Mouse (Mus musculus) cerebellum, postnatal 10 days (tissue): ENCODE data around the gene Mast4.

ENCODE experiments used
- DNase-seq, 2 experiments: peaks; one replicate each; pipeline ENCODE4 v3.0.0; 2021; ENCODE audit warnings: mixed read lengths in 2 of 2

The Mast4 gene

DNA sequence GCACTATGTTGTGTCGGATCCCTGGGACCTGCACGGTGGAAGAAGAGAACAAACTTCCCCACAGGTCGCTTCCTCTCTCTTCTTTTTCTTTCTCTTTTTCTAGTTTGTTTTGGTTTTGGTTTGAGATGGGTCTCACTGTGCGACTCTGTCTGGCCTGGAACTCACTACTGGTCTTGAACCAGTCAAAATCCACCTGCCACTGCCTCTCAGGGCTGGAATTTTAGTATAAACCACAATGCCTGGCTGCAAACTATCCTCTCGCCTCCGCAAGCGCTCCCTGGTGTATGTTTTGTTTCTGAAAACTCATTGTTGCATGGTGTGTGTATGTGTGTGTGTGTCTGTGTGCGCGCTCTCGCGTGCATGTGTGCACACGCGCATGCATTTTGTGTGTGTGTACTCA lies 446.8 kb downstream of the Mast4 start:
- no peak for DNase-seq

DNA sequence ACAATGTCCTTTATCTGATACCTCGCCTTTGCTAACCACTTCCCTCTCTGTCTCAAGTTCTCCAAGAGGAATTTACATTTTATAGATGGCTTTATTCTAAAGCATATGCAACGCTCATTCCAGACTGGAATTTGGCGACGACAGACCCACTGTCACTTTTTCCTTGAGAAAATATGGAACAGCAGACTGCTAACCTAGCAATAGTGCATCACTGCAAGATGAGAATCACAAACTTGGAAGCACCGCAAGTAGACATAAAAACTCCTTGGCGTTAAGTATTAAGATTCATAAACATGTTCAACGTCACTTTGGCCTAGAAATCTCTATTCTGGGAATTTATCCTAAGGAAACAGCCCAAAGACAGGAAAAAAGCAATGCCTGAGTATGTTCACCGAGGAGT lies 447.5 kb downstream of the Mast4 start:
- DNase-seq: no peak

DNA sequence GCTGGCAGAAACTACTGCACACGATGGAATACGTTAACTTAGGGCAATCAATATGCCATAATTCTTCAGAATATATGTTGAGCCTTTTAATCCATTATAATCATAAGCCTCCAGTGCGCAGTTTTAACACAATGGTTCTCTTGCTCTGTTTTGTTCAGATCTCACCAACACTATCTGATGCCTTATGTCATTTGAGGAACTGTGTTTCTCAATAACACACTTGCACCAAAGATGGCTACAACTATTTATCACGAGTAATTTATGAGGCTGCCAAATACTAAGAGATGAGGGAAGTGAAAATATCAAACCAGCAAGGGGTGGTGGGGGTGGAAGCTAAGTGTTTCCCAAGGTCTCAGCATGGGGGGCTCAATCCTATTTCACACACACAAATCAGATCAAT lies 448.1 kb downstream of the Mast4 start:
- no peak for DNase-seq

DNA sequence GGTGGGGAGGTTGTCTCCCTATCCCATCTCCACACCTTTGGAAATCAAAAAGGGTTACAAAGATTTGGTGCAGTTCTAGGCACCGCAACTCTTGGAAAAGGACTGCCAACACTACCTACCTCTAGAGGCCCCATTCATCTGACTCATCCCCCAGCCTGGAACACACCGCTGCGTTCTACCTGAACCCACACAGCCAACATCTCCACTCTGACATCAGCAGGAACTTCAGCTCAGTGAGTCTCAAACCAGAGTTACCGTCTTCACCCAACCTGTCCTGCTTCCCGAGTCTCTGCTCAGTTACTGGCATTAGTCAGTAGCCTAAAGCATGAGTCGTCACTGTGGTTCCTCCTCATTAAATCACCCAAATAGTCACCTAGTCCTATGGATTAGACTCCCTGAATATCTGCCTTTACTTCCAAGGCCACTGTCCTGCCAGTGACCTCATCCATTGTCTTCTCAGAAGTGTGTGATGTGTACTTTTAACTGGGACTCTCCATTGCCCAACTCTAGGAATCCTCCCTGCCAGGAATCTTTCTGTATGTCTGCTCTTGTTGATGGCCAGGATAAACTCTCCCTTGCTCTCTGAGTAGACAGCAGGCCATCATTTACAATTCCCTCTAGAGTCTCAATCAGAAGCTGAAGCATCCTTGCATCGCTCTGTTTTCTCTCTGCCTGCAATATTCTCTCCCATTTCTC lies 453.8 kb downstream of the Mast4 start:
- DNase-seq: no peak

DNA sequence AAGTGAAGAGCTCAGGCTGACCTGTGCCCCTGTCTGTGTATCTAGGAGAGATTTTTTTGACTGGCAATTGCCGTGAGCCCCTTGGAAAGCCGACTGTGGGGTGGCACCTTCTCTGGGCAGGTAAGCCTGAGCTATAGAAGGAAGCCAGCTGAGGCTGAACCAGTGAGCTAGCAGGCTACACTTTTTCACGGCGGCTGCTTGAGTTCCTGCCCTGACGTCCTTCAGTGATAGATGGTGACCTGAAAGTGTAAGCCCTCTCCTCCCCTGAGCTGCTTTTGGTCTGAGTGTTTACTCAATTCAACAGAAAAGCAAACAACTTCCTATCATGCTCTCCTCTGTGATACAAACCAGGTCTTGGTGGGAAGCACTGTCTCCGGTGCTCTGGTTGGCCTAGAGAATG lies 455.7 kb downstream of the Mast4 start:
- DNase-seq: no peak

DNA sequence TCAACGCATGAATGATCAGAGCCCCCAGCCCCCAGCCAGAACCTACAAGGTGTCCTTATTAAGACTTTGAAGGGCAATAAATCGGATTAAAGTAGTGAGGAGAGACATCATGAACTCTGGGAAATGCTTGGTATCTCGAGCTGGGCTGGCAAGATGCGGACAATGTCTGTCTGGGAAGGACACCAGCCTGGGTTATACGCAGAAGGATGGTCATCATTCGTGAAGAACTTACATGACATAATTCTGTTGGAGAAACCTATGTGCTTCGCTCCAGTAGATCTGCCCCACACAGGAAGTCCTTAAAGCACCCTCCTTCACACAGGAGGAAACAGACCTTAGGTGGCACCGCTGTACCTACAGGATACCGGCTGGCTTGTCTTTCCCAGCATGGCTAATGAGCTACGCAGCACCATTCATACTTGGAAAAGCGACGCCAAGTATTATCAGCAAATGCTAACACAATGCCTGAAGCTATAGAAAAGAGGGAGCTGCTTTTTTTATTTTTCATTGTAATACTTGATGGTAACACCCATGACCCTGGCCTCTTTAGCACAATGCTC lies 456.5 kb downstream of the Mast4 start:
- no peak for DNase-seq

DNA sequence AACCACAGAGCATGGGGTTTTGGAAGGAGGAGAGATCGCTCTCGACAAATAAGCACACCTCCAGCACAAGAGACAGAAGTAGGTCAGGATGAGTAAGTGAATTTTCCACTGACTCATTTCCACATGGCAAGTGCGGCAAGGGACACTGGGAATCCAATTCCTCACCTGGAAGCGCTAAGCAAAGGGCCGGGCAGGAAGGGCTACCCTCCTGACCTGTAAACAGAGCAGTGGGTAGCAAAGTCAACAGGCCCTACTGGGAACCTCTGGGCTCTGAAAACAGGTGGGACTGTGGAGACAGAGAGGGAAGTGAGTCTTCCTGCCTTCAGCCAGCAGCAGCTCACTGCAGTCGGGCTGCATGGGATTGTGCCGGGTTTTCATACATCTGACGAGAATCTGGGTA lies 457.1 kb downstream of the Mast4 start:
- no peak for DNase-seq

DNA sequence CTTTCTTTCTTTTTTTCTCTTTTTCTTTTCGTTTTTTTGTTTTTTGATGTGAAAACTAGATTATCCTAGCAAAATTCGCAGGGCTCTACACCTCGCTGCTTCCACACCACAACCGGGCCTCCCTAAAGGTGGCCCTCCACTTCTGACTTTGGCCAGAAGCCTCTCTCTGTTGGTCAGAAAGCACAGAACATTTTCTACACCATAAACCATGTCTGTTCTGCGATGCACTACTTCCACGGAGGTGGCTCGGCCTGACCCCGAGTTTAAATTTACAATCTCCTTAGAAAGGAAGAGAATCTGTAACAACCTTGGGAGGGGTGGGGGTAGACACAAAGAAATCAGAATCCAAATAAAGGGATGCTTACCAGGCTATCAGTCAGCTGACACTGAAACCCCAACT lies 458.8 kb downstream of the Mast4 start:
- DNase-seq: no peak

DNA sequence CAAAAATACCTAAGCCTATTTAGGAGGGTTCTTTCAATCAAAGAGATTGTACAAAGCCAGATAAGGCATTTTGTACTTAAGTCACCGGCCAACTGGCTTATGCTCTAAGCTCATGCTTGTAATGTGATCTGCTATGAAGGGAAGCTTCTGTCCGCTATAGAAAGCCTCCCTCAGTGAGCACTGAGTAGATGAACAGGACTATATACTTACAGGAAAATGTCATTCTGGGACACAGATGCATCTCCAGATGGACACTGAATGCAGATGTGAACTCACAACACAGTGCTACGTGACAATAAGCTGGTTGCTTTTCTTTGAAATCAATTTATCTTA lies 459.2 kb downstream of the Mast4 start:
- no peak for DNase-seq

DNA sequence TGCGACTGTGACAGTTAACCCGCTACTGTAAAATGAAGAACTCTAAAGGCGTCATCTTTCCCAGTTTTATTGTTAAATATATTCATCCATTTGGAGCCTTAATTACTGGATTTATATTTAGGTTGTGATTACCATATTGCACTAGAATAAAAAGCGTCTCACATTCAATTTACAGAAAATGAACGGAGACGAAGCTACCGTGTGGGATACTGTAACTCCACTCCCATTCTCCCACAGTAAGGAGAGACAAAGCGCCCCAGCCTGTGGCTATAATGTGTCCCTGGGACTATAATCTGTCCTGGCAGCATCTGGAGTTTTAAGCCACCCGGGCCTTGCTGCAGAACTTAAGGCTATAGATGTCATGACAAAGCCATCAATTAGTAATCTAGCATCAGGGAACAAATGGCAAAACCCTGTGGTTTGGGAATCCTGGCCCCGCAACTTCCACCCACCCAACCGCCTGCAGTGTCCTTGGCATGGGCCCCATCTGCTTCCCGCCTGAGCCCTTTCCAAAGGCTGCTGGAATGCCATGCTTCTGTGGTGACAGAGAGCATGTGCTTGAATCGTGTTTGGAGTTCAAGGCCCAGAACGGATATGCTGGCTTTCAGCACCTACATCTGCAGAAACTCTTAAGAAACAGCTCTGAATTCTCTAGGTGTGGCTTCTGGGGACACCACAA lies 459.7 kb downstream of the Mast4 start:
- DNase-seq: peak; percentile 67 to 79

DNA sequence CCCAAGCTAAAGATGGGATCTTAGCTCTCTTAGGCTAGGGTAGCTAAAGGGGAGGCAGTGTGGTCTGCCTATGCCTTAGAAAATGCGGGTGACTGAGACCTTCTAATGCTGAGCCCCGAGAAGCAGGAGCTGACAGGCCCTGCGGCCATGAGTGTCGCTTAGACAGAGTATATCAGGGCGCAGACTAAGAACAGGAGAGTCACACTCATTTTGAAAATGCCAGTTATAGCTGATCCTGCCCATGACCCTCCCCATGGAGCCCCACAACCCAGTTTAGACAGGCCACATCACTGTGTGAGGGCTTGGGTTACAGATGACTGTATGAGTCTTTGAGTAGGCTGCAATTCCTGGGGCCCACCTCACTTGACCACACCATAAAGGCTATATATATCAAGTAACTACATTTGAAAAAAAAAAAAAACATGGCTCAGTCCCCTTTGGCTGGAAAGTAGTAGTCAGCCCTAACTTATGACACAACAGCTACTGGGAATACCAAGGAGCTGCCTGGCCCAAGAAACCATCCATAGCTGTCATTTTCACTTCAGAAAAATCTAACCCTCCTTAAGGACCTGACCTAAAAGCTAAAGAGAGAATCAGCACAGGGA lies 460.8 kb downstream of the Mast4 start:
- no peak for DNase-seq

DNA sequence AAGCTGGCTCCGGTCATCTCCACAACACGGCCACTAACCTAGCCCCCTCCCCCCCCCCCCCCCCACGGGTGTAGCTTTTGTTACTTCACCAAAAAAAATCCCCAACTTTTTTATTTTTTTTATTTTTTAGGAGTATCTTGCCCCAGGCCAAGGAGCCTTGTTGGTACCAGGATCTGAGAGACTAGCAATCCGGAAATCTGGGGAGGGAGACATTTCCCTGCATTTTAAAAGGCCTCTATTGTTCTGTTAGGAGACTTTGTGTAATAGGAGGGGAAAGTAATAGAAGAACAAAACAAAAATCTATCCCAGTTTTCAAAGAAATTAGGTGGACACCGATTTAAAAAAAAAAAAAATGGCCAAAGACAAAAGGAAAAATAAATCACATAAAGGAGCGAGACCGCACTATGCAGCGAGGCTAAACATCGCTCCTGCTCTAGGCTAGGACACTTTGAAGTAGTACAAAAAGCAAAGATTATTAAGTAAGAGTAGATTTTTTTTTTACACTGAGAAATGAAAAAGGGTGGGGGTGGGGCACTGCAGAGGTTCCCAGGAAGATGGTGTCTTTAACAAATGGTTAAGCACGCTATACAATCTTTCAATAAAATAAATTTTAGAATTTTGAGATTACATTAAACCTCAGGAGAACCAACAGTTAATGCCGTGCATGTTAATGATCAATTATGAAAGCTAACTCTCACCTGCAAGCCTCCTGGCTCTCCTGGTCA lies 462.8 kb downstream of the Mast4 start:
- DNase-seq: no peak

DNA sequence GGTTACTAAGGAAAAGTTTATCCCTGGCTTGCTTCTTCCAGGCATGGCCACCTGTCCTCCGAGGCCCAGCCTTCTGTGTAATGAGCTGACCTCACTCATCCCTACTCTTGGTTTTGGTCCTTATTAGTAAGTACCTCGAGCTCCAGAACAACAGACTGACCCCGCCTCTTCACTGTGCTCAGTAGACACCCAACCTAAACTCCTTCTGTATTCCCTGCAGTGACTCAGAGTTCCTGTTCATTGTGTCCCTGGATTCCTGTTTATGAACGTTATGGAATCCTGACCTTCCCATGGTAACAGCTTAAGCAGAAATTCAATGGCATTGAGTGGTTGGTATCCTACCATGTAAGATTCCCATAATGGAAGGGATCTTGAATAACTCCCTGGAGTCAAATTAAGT lies 464.8 kb downstream of the Mast4 start:
- no peak for DNase-seq

DNA sequence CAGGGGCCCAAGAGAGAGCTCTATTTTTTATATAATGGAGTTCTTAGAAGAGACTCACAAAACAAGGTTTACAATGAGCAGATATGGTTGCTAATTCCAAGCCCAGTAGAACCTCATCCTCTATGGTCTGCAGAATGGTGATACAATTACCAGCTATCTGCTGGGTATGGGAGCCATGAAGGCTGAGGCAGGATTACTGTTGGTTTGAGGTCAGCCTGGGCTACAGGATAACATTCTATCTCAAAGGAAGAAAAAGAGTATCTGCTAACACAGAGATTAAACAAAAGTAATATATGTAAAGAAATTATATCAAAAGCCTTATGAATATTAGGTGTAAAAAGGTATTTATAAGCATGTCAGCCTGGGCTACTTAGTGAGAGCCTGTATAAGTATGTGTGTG lies 467.5 kb downstream of the Mast4 start:
- no peak for DNase-seq

DNA sequence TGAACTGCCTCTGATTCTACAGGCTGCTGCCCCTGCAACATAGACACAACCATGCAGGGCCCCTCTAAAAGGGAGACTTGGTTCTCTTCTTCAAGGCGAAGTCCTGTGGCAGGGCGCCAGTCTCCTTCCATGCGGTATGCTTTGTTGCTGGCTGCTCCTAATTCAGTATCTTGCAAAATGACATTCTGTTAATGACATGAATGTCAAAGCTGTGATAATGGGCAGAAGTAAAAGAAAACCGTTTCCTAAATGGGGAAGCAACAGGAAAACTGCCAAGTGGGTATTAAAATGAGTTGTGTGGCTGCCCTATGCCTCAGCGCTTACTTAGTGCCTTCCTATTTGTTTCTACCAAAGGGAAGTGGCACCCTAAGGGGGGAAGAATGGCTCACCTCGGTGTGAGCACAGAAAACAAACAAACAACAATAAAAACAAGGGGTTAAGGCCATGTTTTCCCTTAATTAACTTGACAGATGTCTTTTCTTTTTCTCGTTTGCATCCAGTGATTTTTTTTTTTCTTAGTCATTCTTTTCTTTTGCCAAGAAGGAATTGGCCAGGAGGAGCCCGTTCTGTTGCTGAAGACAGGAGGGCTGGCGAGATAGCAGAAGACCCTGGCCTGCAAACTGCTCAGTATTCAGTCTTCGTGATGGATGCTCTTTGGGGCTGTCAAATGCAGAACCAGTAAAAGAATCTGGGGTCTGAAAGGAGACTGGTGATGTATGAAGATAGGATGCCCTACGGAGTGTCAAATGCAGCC lies 468.1 kb downstream of the Mast4 start:
- peak; percentile 69 to 72 for DNase-seq

DNA sequence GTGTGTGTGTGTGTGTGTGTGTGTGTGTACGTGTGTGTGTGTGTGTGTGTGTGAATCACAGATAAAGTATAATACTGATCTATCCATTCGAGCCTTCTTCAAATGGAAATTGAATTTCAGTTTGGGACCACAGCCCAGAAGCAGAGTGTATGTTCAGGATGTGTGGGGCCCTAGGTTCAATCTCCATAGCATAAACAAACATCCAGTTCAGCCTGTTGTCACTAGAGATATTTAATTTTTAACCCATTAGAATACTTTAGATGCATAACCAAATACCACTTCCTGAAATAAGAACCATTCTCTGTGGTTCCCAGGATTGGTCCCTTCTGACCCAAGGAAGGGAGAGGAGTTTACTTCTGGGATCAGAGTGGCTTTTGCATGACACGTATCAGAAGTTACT lies 468.8 kb downstream of the Mast4 start:
- DNase-seq: no peak

DNA sequence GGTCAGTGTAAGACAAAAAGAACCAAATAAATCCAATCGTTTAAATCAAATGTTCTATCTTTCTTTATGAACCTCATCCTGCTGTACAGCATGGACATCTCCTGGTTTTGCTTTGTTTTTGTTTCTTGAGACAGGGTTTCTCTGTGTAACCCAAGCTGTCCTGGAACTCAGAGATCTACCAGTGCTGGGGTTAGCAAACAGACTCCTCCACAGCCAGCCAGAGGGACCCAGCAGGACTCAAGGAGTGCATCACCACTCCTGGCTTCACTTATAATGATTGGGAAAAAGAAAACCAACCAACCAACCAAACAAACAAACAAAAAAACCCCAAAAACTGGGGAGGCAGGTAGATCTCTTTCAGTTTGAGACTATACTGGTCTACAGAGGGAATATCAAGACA lies 469.5 kb downstream of the Mast4 start:
- no peak for DNase-seq

DNA sequence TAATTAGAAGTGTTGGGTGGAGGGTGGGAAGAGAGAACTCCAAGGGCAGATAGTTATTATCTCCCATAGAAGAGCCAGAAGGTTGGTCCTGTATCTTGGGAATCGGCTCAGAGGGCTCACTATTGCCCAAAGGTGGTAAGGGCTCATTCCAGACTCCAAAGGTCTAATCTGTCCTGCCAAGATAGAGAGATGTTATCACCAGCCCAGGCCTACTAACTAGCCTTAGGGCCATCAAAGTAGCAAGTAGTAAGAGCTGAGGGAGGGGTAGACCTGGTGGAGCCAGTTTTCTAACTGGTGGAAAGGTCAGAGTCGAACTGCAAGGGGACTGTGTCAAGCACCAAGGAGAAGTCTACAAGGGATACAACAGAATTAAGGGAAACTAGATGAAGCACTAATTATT lies 470.2 kb downstream of the Mast4 start:
- no peak for DNase-seq

DNA sequence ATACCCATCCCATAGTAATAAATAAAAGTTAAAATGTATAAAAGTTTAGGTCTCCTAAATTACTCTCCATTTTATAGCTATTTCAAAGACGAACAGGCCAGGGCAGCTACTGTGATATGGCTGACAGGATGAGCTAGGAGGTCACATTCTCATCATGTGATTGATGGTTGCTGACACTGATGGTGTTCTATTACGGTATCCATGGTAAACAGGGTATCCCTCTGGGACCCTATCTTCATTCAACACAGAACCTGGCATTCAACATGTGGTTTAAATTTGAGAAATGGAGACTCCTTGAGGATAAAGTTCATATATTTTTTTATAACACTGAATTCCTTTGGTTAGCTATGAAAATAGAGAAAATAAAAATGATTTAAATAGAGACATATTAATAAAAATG lies 471.3 kb downstream of the Mast4 start:
- DNase-seq: no peak

DNA sequence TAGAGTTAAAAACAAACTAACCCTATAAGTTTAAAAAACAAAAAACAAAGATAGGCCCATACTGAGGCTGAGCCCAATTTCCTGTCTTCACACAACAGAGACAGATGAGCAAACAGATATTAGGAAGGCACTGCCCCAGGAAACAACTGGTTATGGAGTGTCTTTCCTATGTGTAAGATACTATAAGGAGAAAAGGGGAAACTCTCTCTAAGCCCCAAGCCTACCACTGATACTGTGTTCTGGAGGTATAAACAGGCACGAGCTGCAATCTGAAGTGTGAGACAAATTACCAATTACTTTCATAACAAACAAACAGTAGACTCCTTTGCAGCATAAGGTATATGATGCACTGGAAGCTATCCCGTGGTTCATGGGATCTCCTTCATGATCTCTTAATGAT lies 471.9 kb downstream of the Mast4 start:
- DNase-seq: no peak

DNA sequence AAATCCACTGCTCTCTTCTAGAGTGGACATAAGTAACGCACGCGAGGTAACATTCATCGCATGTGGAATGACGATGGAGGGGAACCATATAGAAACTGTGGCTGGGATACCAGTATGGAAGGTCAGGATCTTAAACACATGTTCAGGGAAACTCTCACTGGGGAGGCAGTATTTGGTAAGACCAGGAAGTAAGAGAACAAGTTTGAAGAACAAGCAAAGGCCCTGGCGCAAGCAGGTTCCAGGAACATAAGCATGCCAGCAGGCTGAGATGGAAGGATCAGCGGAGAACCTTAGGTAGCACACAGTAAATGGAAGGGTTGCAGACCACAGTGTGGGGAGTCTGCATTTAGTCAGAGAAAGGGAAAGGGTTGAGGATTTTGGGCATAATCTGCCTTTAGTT lies 473.6 kb downstream of the Mast4 start:
- DNase-seq: no peak

DNA sequence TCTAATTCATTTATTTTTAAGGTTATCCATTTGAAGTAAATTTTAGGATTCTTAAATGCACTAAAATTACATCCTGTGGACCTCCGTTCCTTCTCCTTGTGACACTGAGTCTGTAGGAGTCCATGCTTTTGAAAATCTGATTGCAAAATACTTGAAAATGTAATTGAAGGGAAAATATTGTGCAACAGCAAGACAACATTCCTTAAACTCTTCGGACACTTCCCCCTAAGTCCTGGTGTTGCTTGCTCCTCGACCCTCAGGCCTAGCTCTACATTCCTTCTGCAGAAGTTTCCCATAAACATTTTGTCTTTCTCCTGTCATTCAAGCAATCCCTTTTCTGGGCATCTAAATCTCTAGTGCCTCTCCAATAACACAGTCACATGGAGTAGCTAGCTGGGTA lies 474.2 kb downstream of the Mast4 start:
- no peak for DNase-seq

DNA sequence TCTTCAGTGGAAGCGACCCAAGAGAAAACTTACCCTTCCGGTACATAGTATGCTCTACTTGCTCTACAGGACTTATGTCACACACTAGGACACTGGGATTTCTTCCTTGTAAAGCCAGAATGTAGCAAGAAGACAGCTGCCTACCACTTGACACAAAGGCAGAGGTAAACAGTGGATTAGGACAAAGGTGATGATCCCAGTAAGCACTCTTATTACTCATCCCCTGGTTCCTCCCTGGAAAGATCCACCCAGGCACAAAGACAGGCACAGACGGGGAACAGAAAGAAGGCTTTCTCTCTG lies 476.8 kb downstream of the Mast4 start:
- DNase-seq: no peak
